Mouse (Mus musculus): ENCODE results near the gene Cyp4f39.
A peak's percentile ranks its signal among the peaks of the same experiment; 100 is the strongest.
"Not testable (repeated sequence)": the region's sequence is repeated elsewhere in the genome, so short reads cannot be mapped to it uniquely, and the experiment has no call there.

Cyp4f39 gene

DNA sequence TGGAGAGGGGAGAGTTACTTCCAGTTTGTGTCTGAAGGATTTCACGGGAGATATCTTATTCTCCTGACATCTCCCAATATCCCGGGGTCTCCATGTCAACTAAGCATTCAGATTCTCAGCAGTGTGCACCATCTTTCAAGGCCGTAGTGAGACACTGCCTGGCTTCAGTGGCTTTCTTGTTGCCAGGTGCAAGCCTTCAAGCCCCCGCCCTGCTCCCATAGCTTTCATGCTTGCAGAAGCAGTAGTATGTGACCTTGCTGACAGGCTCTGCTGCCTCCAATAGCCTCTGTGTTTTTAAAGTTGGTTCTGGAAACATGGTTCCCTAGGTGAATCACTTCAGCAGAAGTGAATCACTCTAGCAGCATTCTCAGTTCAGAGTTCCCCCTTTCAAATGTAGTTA is 79.8 kb downstream of the Cyp4f39 start:
- DNase-seq (ENCODE audit: low spot score), result not testable (repeated sequence)

DNA sequence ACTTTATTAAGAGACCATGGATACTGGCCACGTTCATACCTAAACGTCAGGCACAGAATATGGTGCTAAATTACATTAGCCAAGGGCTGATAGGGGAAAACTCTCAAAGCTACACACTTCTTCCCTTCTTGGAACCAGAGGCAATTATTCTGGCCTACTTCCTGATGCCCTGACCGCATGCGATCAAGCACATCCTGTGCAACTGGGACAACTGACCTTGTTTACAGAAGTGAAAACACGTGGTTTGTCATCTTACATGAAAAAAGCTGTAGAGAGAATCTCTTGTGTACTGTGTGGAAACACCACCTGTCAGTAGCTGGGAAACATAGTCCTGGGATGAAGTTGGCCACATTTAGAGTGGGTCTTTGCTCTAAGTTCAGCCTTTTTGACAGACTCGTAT is 81.5 kb downstream of the Cyp4f39 start:
- no peak for DNase-seq (ENCODE audit: low spot score)

DNA sequence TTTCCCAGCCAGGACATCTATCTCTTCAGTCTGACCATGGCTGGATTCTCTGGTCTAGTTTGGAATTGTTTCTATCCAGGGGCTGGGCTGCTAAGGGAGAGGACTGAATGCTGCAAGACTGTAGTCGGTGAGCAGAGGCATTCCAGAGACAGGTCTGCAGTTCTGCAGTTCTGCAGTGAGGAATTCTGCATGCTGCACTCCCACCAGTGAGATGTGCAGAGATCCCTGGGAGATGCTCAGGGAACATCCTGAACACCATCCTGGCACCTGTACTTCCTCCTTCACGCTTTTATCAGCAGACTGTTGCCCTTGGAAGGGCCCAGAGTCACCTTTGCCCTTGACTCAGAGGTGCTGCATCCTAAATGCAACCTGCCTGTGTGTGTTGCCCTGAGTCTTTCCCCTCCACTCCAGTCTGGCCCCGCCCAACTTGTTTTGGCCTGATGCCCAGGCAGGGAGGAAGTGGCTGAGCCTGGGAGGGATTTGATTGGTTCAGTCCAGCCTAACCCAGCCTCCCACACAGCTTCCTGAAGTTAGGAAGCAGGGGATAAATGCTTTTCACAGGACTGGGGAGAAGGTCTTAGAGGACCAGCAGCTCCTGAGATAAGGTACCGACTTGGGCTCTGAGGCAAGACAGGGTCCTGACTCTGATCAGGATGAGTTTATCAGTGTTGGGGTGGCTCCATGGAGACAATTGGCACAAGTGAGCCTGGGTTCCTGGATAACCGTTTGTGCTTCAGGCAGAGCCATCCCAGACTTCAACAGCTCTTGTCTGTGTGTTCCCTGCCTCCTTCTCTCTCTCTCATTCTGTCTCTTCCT is 83.7 kb downstream of the Cyp4f39 start, which contains the start of gene Cyp4f16:
Gene Cyp4f16, plus strand, starts transcription at position 508 of the 816 bp plus-strand sequence.
- peak; percentile 78 for DNase-seq (ENCODE audit: low spot score)

DNA sequence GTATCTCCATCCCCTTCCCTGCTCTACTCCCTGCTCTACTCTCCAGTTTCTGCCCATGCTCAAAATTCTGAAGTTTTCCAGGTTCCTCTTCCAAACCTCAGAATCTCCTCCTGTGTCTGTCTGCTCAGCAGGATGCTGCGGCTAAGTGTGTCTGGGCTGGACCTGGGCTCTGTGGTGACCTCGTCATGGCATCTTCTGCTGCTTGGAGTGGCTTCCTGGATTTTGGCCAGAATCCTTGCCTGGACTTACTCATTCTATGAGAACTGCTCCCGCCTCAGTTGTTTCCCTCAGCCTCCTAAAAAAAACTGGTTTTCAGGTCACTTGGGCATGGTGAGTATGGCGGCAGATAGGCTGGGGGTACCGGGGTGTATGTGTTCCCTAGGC is 84.3 kb downstream of the Cyp4f39 start:
- no peak for DNase-seq (ENCODE audit: low spot score)
